Mouse (Mus musculus) embryonic fibroblast, embryonic 13.5 days (primary cell): ENCODE measurements around the gene Col4a2. TPM values are rescaled to one million over a fixed set of nuclear protein-coding genes. Genes with fewer than 3 reads are reported as not detected.

ENCODE experiments used
- H3K27ac ChIP-seq: 2 replicates; pipeline ENCODE4 v1.5.1; 2012; ENCODE audit warnings: low read length, control low read depth, inconsistent platforms; ENCODE audit not compliant: insufficient read depth
- H3K4me1 ChIP-seq: 2 replicates; pipeline ENCODE4 v1.6.1; 2011; ENCODE audit warnings: low read length; ENCODE audit not compliant: control insufficient read depth, insufficient read depth
- H3K4me3 ChIP-seq: 2 replicates; pipeline ENCODE4 v1.5.1; 2011; ENCODE audit warnings: mild to moderate bottlenecking, control low read depth, low read length; ENCODE audit not compliant: insufficient read depth
- CTCF ChIP-seq: IDR thresholded peaks from 2 replicates; pipeline ENCODE4 v1.5.1; 2011; ENCODE audit warnings: mild to moderate bottlenecking, control low read depth, low read length, moderate library complexity, borderline replicate concordance; ENCODE audit not compliant: insufficient read depth
- POLR2A ChIP-seq: IDR thresholded peaks from 2 replicates; pipeline ENCODE4 v1.6.1; 2011; ENCODE audit warnings: low read depth, mild to moderate bottlenecking, control low read depth, low read length, moderate library complexity
- polyA plus RNA-seq: library from polyadenylated mRNA; stranded (reverse); fragments of >200 nt; gene quantifications from 2 replicates; pipeline ENCODE4 v1.2.4, GENCODE M21; 2011; ENCODE audit warnings: low read depth; ENCODE audit not compliant: missing spikeins, insufficient read length

Gene Col4a2
- polyA plus RNA-seq, 1 experiment = 282 TPM

DNA sequence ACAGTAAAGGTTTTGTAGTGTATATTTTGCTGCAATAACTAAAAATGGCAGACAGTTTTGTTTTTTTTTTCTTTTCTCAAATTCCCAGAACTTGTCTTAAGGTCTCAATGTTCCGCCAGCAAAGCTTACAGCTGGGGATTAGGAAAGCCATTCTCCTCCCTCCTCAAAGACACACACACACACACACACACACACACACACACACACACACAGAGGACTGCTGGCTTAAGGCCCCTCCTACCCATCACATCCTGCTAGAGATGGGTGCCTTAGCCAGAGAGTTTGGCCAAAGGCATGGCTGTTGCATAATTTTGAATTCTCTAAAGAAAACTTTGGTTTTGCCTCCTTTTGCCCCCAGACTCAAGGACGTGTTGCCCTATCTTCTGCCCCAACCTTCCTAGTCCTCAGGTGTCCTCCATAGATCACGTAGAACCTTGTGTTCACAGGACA, 35.0 kb upstream of the Col4a2 start:
- H3K27ac ChIP-seq = peak overlapping the region; percentile 53
- no peak overlapping the region for H3K4me3 ChIP-seq
- no peak for TF ChIP-seq CTCF
- no peak for TF ChIP-seq POLR2A
- peaks cover 23% of the 10 kb centered on the region for H3K4me1 ChIP-seq

DNA sequence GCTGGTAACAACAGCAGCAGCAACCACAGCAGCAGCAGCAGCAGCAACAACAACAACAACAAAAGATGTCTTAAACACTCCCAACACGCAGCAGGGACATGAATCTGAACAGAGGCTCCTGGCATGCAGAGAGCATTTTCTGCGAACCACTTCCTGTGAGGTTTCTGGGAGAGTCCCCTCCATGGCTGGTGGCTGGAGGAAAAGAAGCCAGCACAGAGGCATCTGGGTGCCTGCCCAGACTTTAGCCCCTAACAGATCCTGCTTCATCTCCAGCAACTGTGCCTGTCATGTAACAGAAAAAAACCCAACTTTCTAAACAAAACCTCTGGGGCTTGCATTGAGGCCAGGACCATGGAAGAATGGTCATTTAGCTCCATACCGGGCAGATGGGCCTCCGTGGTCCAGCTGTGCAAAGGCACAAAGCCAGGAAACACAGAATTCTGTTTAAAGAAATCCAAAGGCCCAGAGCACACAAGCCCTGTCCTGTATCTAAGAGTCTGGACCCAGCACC, 34.4 kb upstream of the Col4a2 start:
- peaks cover 23% of the 10 kb centered on the region for H3K4me1 ChIP-seq
- TF ChIP-seq CTCF (no peak), POLR2A (no peak)
- H3K4me3 ChIP-seq = no peak overlapping the region
- peak overlapping the region; percentile 53 for H3K27ac ChIP-seq

DNA sequence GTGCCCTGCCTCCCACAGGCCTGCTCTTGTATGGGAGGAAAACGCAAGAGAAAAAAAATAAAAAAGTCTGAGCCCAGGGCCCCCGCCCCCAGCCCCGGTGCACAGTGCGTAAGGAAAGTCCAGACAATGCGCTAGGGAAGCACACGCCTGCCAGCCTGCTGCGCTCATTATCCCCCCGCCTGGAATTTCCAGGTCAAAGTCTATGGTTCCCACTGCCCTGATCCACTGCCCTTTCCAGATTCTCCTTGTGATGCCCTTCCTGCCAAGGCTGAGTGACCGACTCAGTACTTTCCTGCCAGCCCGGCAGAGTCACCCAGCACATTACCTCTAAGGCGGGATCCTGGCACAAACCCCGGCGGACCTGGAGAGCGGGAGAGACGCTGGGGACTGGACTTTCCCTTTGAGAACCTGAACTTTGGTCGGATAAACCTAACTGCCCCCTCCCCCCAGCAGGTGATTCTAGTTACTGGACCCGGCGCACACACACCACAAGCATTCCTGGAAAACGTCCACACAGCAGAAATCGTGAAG, 33.2 kb upstream of the Col4a2 start:
- Histone ChIP-seq H3K4me3 (no peak overlapping the region), H3K4me1 (peaks cover 17% of the 10 kb centered on the region), H3K27ac (no peak overlapping the region; the same call in 1 of the 2 replicates)
- TF ChIP-seq POLR2A (no peak), CTCF (no peak)

DNA sequence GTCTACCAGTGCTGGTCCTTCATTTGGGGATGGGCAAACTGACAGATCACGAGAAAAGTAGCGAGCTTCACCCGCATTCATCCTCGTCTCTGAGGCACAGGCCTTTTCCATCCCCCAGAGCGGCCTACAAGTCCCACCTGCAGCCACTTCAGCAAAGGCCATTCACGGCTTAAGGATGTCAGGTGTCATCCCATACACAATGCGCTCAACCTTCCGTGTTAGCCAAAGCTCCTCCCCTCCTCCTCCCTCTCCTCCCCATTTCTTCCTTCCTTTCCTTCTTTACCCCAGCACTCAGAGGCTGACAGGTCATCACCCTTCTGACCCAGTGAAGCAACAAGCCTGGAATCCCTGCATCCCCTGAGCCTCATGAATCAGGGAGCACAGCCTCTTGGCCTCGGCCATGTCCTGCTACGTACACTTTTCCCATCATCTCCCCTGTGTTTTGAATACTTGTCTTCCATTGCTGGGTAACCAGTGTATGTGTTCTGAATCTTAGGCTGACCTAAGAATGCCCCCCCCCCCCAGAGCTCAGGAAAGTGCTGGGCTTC, 31.8 kb upstream of the Col4a2 start:
- Histone ChIP-seq H3K4me3 (no peak overlapping the region), H3K4me1 (peaks cover 17% of the 10 kb centered on the region), H3K27ac (no peak overlapping the region)
- TF ChIP-seq POLR2A (no peak), CTCF (no peak)

DNA sequence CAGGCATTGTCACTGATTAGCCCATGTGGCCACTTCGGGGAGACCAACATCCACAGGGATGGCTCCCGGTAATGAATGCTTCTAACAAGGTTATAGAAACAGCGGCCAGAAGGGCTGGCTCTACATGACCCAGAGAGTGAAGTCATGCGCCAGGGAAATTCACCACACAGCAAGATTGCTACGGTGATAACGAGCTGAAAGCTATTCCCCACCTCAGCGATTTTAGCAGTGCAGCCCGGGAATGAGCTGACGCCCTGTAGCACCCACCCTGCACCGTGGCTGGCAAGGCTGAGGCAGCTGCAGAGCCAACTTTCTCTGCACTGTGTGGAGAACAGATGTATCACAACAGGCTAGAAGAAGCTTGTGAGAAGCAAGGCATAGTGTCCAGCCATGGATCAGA, 30.5 kb upstream of the Col4a2 start:
- Histone ChIP-seq H3K27ac (no peak overlapping the region), H3K4me3 (no peak overlapping the region), H3K4me1 (peaks cover 19% of the 10 kb centered on the region)
- TF ChIP-seq POLR2A = no peak
- no peak for TF ChIP-seq CTCF

DNA sequence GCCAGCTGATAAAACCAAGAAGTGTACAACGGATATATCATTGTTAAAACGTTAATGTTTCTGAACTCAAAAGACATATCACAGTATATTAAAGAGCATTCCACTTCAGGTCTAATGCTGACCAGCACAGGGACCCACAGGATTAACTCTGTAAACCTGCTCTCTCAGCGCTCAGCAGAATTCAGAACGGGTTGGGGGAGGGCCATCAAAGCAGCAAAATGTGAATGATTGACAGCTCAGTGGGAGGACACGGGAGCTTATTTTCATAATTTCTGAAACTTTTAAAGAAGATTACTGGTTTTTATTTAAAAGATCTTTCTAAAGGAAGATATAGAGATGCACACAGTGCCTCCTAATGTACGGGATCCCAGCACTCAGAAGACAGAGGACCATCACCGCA, 29.9 kb upstream of the Col4a2 start:
- H3K4me1 ChIP-seq = peaks cover 23% of the 10 kb centered on the region
- H3K4me3 ChIP-seq = no peak overlapping the region
- TF ChIP-seq POLR2A = no peak
- TF ChIP-seq CTCF = no peak
- no peak overlapping the region for H3K27ac ChIP-seq

DNA sequence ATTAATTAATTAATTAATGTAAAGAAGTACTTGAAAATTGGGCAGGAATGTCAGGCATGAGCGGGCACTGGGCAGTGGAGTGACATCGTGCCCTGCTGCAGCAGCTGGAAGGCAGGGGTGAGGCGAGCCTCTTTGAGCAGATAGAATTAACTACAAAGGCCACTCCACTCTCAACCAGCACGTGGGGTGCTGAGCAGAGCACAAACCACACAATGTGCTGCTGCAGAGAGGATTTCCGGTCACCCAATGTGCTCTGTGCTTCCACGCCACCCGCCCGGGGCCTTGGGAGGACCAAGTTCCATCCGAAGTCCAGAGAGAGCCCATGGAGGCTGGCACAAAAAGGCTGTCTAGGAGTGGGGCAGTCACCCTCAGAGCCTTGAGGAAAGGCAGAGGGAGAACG, 29.4 kb upstream of the Col4a2 start:
- H3K4me1 ChIP-seq = peaks cover 21% of the 10 kb centered on the region
- no peak for TF ChIP-seq POLR2A
- no peak for TF ChIP-seq CTCF
- no peak overlapping the region for H3K4me3 ChIP-seq
- H3K27ac ChIP-seq = no peak overlapping the region

DNA sequence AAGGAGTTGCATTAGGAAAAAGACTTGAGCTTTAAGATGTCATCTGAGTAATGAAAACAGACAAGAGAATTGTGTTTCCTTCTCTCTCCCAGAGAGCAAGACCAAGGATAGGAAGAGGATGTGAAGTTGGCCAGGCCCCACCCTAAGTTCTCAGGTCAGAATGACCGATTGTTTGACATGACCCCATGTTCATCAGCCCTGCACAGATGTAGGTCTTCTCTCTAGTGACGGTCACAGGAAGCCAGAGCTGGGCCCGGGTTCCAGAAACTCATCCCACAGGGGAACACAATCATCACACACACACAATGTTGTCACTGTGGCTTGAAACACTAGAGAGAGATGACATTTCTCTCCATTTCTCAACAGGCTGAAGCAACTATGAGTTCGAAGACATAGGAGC, 27.2 kb upstream of the Col4a2 start:
- no peak overlapping the region for H3K4me3 ChIP-seq
- no peak for TF ChIP-seq POLR2A
- no peak overlapping the region for H3K27ac ChIP-seq
- 0 out of 2 replicates have a peak, but pooled peaks cover 8% of the 10 kb centered on the region for H3K4me1 ChIP-seq

DNA sequence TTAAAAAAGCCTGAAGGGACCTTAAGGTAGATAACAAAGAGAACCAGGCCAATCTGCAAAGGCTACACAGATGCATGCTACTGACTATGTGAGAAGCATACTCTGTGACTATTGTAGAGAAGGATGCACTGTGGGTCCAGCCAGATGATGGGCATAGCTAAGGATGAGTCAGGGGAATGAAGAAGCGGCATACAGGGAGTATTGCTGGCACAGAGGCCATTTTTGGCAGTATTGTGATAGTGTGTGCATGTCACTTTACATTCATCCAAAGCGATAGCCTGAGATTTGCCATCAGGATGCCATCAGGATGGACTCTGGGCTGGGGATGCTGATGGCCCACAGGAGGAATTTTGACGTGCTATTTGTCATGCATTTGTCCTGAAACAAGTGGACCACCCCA, 25.5 kb upstream of the Col4a2 start:
- TF ChIP-seq POLR2A (no peak), CTCF (no peak)
- Histone ChIP-seq H3K27ac (no peak overlapping the region), H3K4me3 (no peak overlapping the region), H3K4me1 (0 out of 2 replicates have a peak, but pooled peaks cover 8% of the 10 kb centered on the region)

DNA sequence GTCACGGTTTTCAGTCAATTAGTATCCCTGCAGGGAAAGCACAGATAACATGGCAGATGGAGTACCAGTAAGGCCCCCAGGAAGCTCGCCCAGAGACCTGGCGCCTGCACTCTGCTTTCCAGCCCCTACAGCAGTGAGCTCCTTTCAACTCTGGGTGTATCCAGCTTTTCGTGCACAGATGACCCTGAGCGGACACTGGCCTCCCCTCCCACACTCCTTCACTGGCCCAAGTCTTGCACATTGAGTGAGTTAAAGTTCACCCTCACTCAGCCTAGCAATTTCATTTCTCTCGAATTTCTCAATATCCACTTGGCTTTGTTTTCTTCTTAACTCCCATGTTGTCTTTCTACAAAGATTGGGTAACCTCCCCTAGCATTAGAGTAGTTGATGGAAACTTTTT, 24.3 kb upstream of the Col4a2 start:
- H3K4me3 ChIP-seq = no peak overlapping the region
- no peak for TF ChIP-seq CTCF
- TF ChIP-seq POLR2A = no peak
- H3K27ac ChIP-seq = no peak overlapping the region
- 0 out of 2 replicates have a peak, but pooled peaks cover 11% of the 10 kb centered on the region for H3K4me1 ChIP-seq
